Comparison of ENCODE assay signal across 23 mouse cellular contexts in the genomic region with DNA sequence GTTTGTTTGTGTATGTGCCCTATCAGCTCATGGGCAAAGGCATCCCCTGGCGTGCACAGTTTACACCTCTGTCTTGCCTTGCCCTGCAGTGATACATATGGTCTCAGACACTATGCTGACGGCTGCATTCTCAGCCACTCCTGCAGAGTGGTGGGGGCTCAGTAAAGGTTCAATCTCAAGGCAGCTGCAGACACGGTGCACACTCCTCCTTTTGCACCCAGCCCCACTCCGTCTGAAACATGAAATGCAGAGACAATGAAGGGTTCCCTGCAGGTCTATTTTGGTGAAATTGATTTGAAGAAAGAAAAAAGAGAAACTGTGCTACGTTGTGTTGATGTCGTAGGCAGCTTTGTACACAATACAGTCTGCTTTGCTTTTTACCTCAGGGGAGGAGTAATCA.
A peak's percentile ranks its signal among the peaks of the same experiment; 100 is the strongest.
DNase-seq lines count a peak whose midpoint lies in the region; ATAC-seq and TF ChIP-seq lines count a peak whose summit lies in the region.
"Had no signal": no experiment of that assay in that cellular context is flagged by ENCODE, and none has a peak within 500 bp of the region (broad histone marks: within the 10 kb centered on the region; RNA-seq: fewer than 3 reads in every experiment).

No protein-coding gene starts in this region.

- H3K27me3 ChIP-seq in forebrain, postnatal 0 days (ENCODE audit: insufficient read depth, low read length), result no peaks in the 10 kb centered on the region
- H3K27me3 ChIP-seq in forebrain, embryonic 16.5 days (replicated peaks; ENCODE audit: control insufficient read depth, insufficient read depth, low read length), result no peaks in the 10 kb centered on the region
- H3K27me3 ChIP-seq in hindbrain, embryonic 16.5 days (replicated peaks; ENCODE audit: control insufficient read depth, insufficient read depth, low read length), result no peaks in the 10 kb centered on the region
- no peaks in the 10 kb centered on the region for H3K27me3 ChIP-seq in hindbrain, embryonic 12.5 days
- no peaks in the 10 kb centered on the region for H3K27me3 ChIP-seq in limb, embryonic 10.5 days (ENCODE audit: low read depth, poor library complexity, severe bottlenecking)
- H3K27me3 ChIP-seq: CH12.LX; embryonic facial prominence, embryonic 12.5 days; forebrain, embryonic 13.5 days; forebrain, embryonic 15.5 days had no signal

- H3K4me3 ChIP-seq in forebrain, postnatal 0 days (ENCODE audit: low read depth, low read length), result no peak overlapping the region
- H3K4me3 ChIP-seq in forebrain, embryonic 16.5 days (replicated peaks; ENCODE audit: low read length), result no peak overlapping the region
- H3K4me3 ChIP-seq in hindbrain, embryonic 16.5 days (ENCODE audit: low read length), result no peak overlapping the region
- H3K4me3 ChIP-seq in hindbrain, embryonic 12.5 days, result no peak overlapping the region
- no peak overlapping the region for H3K4me3 ChIP-seq in limb, embryonic 10.5 days
- no peak overlapping the region for H3K4me3 ChIP-seq in olfactory bulb, adult 2 months (ENCODE audit: insufficient read depth, low read depth, low read length)
- H3K4me3 ChIP-seq: embryonic facial prominence, embryonic 10.5 days; embryonic facial prominence, embryonic 12.5 days; forebrain, embryonic 13.5 days; forebrain, embryonic 15.5 days had no signal

- no peaks in the 10 kb centered on the region for H3K9me3 ChIP-seq in forebrain, postnatal 0 days (ENCODE audit: low read length)
- no peaks in the 10 kb centered on the region for H3K9me3 ChIP-seq in forebrain, embryonic 16.5 days (ENCODE audit: control insufficient read depth, low read length)
- no peaks in the 10 kb centered on the region for H3K9me3 ChIP-seq in hindbrain, embryonic 16.5 days (ENCODE audit: control insufficient read depth, low read length)
- H3K9me3 ChIP-seq in hindbrain, embryonic 12.5 days (replicated peaks), result no peaks in the 10 kb centered on the region
- H3K9me3 ChIP-seq in limb, embryonic 10.5 days (replicated peaks), result no peaks in the 10 kb centered on the region
- H3K9me3 ChIP-seq: embryonic facial prominence, embryonic 10.5 days; embryonic facial prominence, embryonic 12.5 days; forebrain, embryonic 13.5 days; forebrain, embryonic 15.5 days; G1E had no signal

- no peaks in the 10 kb centered on the region for H3K4me1 ChIP-seq in forebrain, postnatal 0 days (ENCODE audit: insufficient read depth)
- H3K4me1 ChIP-seq in forebrain, embryonic 16.5 days (replicated peaks; ENCODE audit: control insufficient read depth, insufficient read depth, low read length), result no peaks in the 10 kb centered on the region
- peaks cover 6% of the 10 kb centered on the region; the same call in 1 of the 2 replicates for H3K4me1 ChIP-seq in hindbrain, embryonic 16.5 days (ENCODE audit: control insufficient read depth, insufficient read depth, low read depth, low read length)
- H3K4me1 ChIP-seq in hindbrain, embryonic 12.5 days, result no peaks in the 10 kb centered on the region
- peaks cover 21% of the 10 kb centered on the region for H3K4me1 ChIP-seq in limb, embryonic 10.5 days
- H3K4me1 ChIP-seq in olfactory bulb, adult 2 months (ENCODE audit: control insufficient read depth, insufficient read depth, low read length), result peaks cover 14% of the 10 kb centered on the region
- H3K4me1 ChIP-seq: forebrain, embryonic 13.5 days; forebrain, embryonic 15.5 days had no signal

- no peak for DNase-seq in forebrain, postnatal 0 days
- no peak for DNase-seq in limb, embryonic 10.5 days (ENCODE audit: low spot score)
- DNase-seq in spleen, adult 12 weeks (ENCODE audit: low spot score), result no peak
- no peak for DNase-seq in layer of hippocampus, postnatal 36 days
- DNase-seq: adrenal gland, adult 8-10 months; adrenal gland, postnatal 14 days; adrenal gland, postnatal 36 days; B cell, adult 2 months; cerebellum, adult 11-12 months; cerebellum, adult 2 months; cerebellum, adult 9-10 months; cerebellum, postnatal 10 days; cerebellum, postnatal 25 days had no signal

- H3K27ac ChIP-seq in forebrain, postnatal 0 days (ENCODE audit: low read depth, low read length), result no peak overlapping the region
- H3K27ac ChIP-seq in forebrain, embryonic 16.5 days (ENCODE audit: low read length), result no peak overlapping the region
- H3K27ac ChIP-seq in hindbrain, embryonic 16.5 days (ENCODE audit: low read depth, low read length), result no peak overlapping the region
- H3K27ac ChIP-seq in hindbrain, embryonic 12.5 days, result no peak overlapping the region
- peak overlapping the region; percentile 30; the same call in 1 of the 2 replicates for H3K27ac ChIP-seq in limb, embryonic 10.5 days
- peak overlapping the region; percentile 56; the same call in 1 of the 2 replicates for H3K27ac ChIP-seq in olfactory bulb, adult 2 months (ENCODE audit: insufficient read depth, low read depth, low read length)
- H3K27ac ChIP-seq: embryonic facial prominence, embryonic 10.5 days; embryonic facial prominence, embryonic 12.5 days; forebrain, embryonic 13.5 days; forebrain, embryonic 15.5 days had no signal

- 44% methylated on average over 6 of the region's 6 CpGs for WGBS in forebrain, postnatal 0 days
- WGBS in forebrain, embryonic 16.5 days, result 46% methylated on average over 6 of the region's 6 CpGs
- WGBS in hindbrain, embryonic 16.5 days, result 44% methylated on average over 6 of the region's 6 CpGs
- WGBS in hindbrain, embryonic 12.5 days, result 58% methylated on average over 6 of the region's 6 CpGs
- 74% methylated on average over 6 of the region's 6 CpGs for WGBS in limb, embryonic 10.5 days
- 37% methylated on average over 6 of the region's 6 CpGs for WGBS in olfactory bulb, adult 2 months

- no peak overlapping the region for H3K4me2 ChIP-seq in forebrain, postnatal 0 days (ENCODE audit: low read depth)
- no peak overlapping the region for H3K4me2 ChIP-seq in forebrain, embryonic 16.5 days (ENCODE audit: low read length)
- no peak overlapping the region for H3K4me2 ChIP-seq in hindbrain, embryonic 16.5 days (ENCODE audit: low read length)
- no peak overlapping the region for H3K4me2 ChIP-seq in hindbrain, embryonic 12.5 days (replicated peaks)
- H3K4me2 ChIP-seq: embryonic facial prominence, embryonic 12.5 days; forebrain, embryonic 13.5 days; forebrain, embryonic 15.5 days had no signal

- no peaks in the 10 kb centered on the region for H3K36me3 ChIP-seq in forebrain, postnatal 0 days (ENCODE audit: insufficient read depth)
- no peaks in the 10 kb centered on the region for H3K36me3 ChIP-seq in forebrain, embryonic 16.5 days (ENCODE audit: control insufficient read depth, insufficient read depth)
- H3K36me3 ChIP-seq in hindbrain, embryonic 16.5 days (ENCODE audit: control insufficient read depth, insufficient read depth, low read length), result no peaks in the 10 kb centered on the region
- no peaks in the 10 kb centered on the region for H3K36me3 ChIP-seq in hindbrain, embryonic 12.5 days
- no peaks in the 10 kb centered on the region for H3K36me3 ChIP-seq in limb, embryonic 10.5 days
- H3K36me3 ChIP-seq: embryonic facial prominence, embryonic 10.5 days; embryonic facial prominence, embryonic 12.5 days; forebrain, embryonic 15.5 days had no signal

- ATAC-seq in forebrain, postnatal 0 days, result peak; percentile 53; the same call in 1 of the 2 replicates
- no peak for ATAC-seq in forebrain, embryonic 16.5 days
- ATAC-seq in hindbrain, embryonic 16.5 days, result 0 out of 2 replicates have a peak, but pooled peaks have one; percentile 20
- ATAC-seq in hindbrain, embryonic 12.5 days (ENCODE audit: low FRiP score), result no peak
- ATAC-seq: forebrain, embryonic 13.5 days; forebrain, embryonic 15.5 days had no signal

- TF ChIP-seq POLR2A in olfactory bulb, adult 2 months (IDR thresholded peaks at IDR 0.05; ENCODE audit: insufficient read depth, low read depth, low read length), result no peak

- no peak for TF ChIP-seq CTCF in forebrain, postnatal 0 days (IDR thresholded peaks at IDR 0.05; ENCODE audit: low read depth)
- TF ChIP-seq CTCF in olfactory bulb, adult 2 months (IDR thresholded peaks at IDR 0.05; ENCODE audit: insufficient read depth, low read depth, low read length), result no peak

- H3K9ac ChIP-seq in forebrain, postnatal 0 days, result no peak overlapping the region
- H3K9ac ChIP-seq in forebrain, embryonic 16.5 days (replicated peaks; ENCODE audit: low read depth, low read length), result no peak overlapping the region
- H3K9ac ChIP-seq in hindbrain, embryonic 16.5 days (ENCODE audit: low read depth, low read length), result no peak overlapping the region
- H3K9ac ChIP-seq in hindbrain, embryonic 12.5 days, result no peak overlapping the region
- H3K9ac ChIP-seq: embryonic facial prominence, embryonic 12.5 days; forebrain, embryonic 13.5 days; forebrain, embryonic 15.5 days had no signal

Comparison
In these comparisons a context has a peak if more than half of its experiments do, and no peak if none do; other contexts are left out.
1. ATAC-seq: peak in forebrain, postnatal 0 days (single experiment) and hindbrain, embryonic 16.5 days (single experiment); none in forebrain, embryonic 16.5 days (single experiment) and hindbrain, embryonic 12.5 days (single experiment).
2. H3K27ac ChIP-seq: peak in limb, embryonic 10.5 days (single experiment) and olfactory bulb, adult 2 months (single experiment); none in forebrain, postnatal 0 days (single experiment), forebrain, embryonic 16.5 days (single experiment), hindbrain, embryonic 16.5 days (single experiment) and hindbrain, embryonic 12.5 days (single experiment).